Mouse (Mus musculus): Measurements from ENCODE around the gene Orc1.

GRCm38 (mm10) chr4:108572644-108573043, 6.6 kb upstream of the Orc1 start:
- TF ChIP-seq POLR2A (IDR thresholded peaks at IDR 0.05; ENCODE audit: insufficient read depth, low read length), result no peak
- TF ChIP-seq CTCF (IDR thresholded peaks at IDR 0.05; ENCODE audit: low read depth, low read length), result no peak

Measured in ES-Bruce4 (cell line).